Mouse (Mus musculus): ENCODE data around the gene Duox1. TPM values are rescaled to one million over a fixed set of nuclear protein-coding genes. Genes with fewer than 3 reads are reported as not detected.

The Duox1 gene
- polyA plus RNA-seq, 1 experiment: 0.16 TPM

- peak overlapping the region; percentile 62 for H3K4me3 ChIP-seq (ENCODE audit: low read depth, low read length)
- H3K27ac ChIP-seq (ENCODE audit: insufficient read depth, low read depth, low read length): no peak overlapping the region
- H3K27me3 ChIP-seq (ENCODE audit: control insufficient read depth, insufficient read depth, low read length): peaks cover 18% of the 10 kb centered on the region
Observed at GRCm38 (mm10) chr2:122301921-122302573, 13.4 kb upstream of the Duox1 start.

GRCm38 (mm10) chr2:122302574-122303241 is 12.8 kb upstream of the Duox1 start:
- WGBS: 11% methylated on average over 9 of the region's 9 CpGs
- H3K4me1 ChIP-seq (ENCODE audit: control insufficient read depth, insufficient read depth, insufficient read length, low read length): peaks cover 12% of the 10 kb centered on the region
- TF ChIP-seq POLR2A (IDR thresholded peaks at IDR 0.05; ENCODE audit: low read depth, low read length) (no peak), CTCF (IDR thresholded peaks at IDR 0.05; ENCODE audit: extremely low read depth, insufficient read length, insufficient replicate concordance, low read depth, low read length) (peak; percentile 58; the same call in 1 of the 2 replicates)
- H3K27me3 ChIP-seq (ENCODE audit: control insufficient read depth, insufficient read depth, low read length): peaks cover 14% of the 10 kb centered on the region
- no peak overlapping the region for H3K27ac ChIP-seq (ENCODE audit: insufficient read depth, low read depth, low read length)
- no peaks in the 10 kb centered on the region for H3K36me3 ChIP-seq (ENCODE audit: control insufficient read depth, insufficient read depth, low read length)
- H3K4me3 ChIP-seq (ENCODE audit: low read depth, low read length): no peak overlapping the region

More at GRCm38 (mm10) chr2:122301921-122302573, 13.4 kb upstream of the Duox1 start:
- H3K36me3 ChIP-seq (ENCODE audit: control insufficient read depth, insufficient read depth, low read length): no peaks in the 10 kb centered on the region
- TF ChIP-seq POLR2A (IDR thresholded peaks at IDR 0.05; ENCODE audit: low read depth, low read length): no peak
- no peak for TF ChIP-seq CTCF (IDR thresholded peaks at IDR 0.05; ENCODE audit: extremely low read depth, insufficient read length, insufficient replicate concordance, low read depth, low read length)
- 38% methylated on average over 23 of the region's 23 CpGs for WGBS
- peaks cover 12% of the 10 kb centered on the region for H3K4me1 ChIP-seq (ENCODE audit: control insufficient read depth, insufficient read depth, insufficient read length, low read length)

GRCm38 (mm10) chr2:122304544-122304943 is 10.9 kb upstream of the Duox1 start:
- H3K4me1 ChIP-seq (ENCODE audit: control insufficient read depth, insufficient read depth, insufficient read length, low read length): peaks cover 9% of the 10 kb centered on the region
- no peak overlapping the region for H3K27ac ChIP-seq (ENCODE audit: insufficient read depth, low read depth, low read length)
- H3K4me3 ChIP-seq (ENCODE audit: low read depth, low read length): no peak overlapping the region
- peaks cover 15% of the 10 kb centered on the region for H3K27me3 ChIP-seq (ENCODE audit: control insufficient read depth, insufficient read depth, low read length)
- H3K36me3 ChIP-seq (ENCODE audit: control insufficient read depth, insufficient read depth, low read length): no peaks in the 10 kb centered on the region
- WGBS: 86% methylated on average over 6 of the region's 6 CpGs
- no peak for TF ChIP-seq CTCF (IDR thresholded peaks at IDR 0.05; ENCODE audit: extremely low read depth, insufficient read length, insufficient replicate concordance, low read depth, low read length)
- TF ChIP-seq POLR2A (IDR thresholded peaks at IDR 0.05; ENCODE audit: low read depth, low read length): no peak

- Histone ChIP-seq H3K27ac (ENCODE audit: insufficient read depth, low read depth, low read length) (no peak overlapping the region), H3K36me3 (ENCODE audit: control insufficient read depth, insufficient read depth, low read length) (no peaks in the 10 kb centered on the region), H3K4me3 (ENCODE audit: low read depth, low read length) (no peak overlapping the region), H3K4me1 (ENCODE audit: control insufficient read depth, insufficient read depth, insufficient read length, low read length) (peaks cover 9% of the 10 kb centered on the region), H3K27me3 (ENCODE audit: control insufficient read depth, insufficient read depth, low read length) (peaks cover 15% of the 10 kb centered on the region)
- 91% methylated on average over 16 of the region's 16 CpGs for WGBS
- TF ChIP-seq CTCF (IDR thresholded peaks at IDR 0.05; ENCODE audit: extremely low read depth, insufficient read length, insufficient replicate concordance, low read depth, low read length) (no peak), POLR2A (IDR thresholded peaks at IDR 0.05; ENCODE audit: low read depth, low read length) (no peak)
Observed at GRCm38 (mm10) chr2:122305097-122305892, 10.2 kb upstream of the Duox1 start.

GRCm38 (mm10) chr2:122306184-122306583 is 9.3 kb upstream of the Duox1 start:
- Histone ChIP-seq H3K4me3 (ENCODE audit: low read depth, low read length) (no peak overlapping the region), H3K27ac (ENCODE audit: insufficient read depth, low read depth, low read length) (no peak overlapping the region), H3K4me1 (ENCODE audit: control insufficient read depth, insufficient read depth, insufficient read length, low read length) (peaks cover 4% of the 10 kb centered on the region), H3K36me3 (ENCODE audit: control insufficient read depth, insufficient read depth, low read length) (no peaks in the 10 kb centered on the region), H3K27me3 (ENCODE audit: control insufficient read depth, insufficient read depth, low read length) (peaks cover 12% of the 10 kb centered on the region)
- TF ChIP-seq CTCF (IDR thresholded peaks at IDR 0.05; ENCODE audit: extremely low read depth, insufficient read length, insufficient replicate concordance, low read depth, low read length): no peak
- TF ChIP-seq POLR2A (IDR thresholded peaks at IDR 0.05; ENCODE audit: low read depth, low read length): no peak
- 17% methylated on average over 4 of the region's 4 CpGs for WGBS

- 31% methylated on average over 3 of the region's 3 CpGs for WGBS
- Histone ChIP-seq H3K27ac (ENCODE audit: insufficient read depth, low read depth, low read length) (no peak overlapping the region), H3K4me1 (ENCODE audit: control insufficient read depth, insufficient read depth, insufficient read length, low read length) (peaks cover 7% of the 10 kb centered on the region), H3K36me3 (ENCODE audit: control insufficient read depth, insufficient read depth, low read length) (no peaks in the 10 kb centered on the region), H3K27me3 (ENCODE audit: control insufficient read depth, insufficient read depth, low read length) (peaks cover 13% of the 10 kb centered on the region), H3K4me3 (ENCODE audit: low read depth, low read length) (no peak overlapping the region)
- TF ChIP-seq CTCF (IDR thresholded peaks at IDR 0.05; ENCODE audit: extremely low read depth, insufficient read length, insufficient replicate concordance, low read depth, low read length) (no peak), POLR2A (IDR thresholded peaks at IDR 0.05; ENCODE audit: low read depth, low read length) (no peak)
Observed at GRCm38 (mm10) chr2:122309647-122310046, 5.8 kb upstream of the Duox1 start.

GRCm38 (mm10) chr2:122311561-122311960 is 3.9 kb upstream of the Duox1 start:
- Histone ChIP-seq H3K4me3 (ENCODE audit: low read depth, low read length) (no peak overlapping the region), H3K27me3 (ENCODE audit: control insufficient read depth, insufficient read depth, low read length) (peaks cover 11% of the 10 kb centered on the region), H3K36me3 (ENCODE audit: control insufficient read depth, insufficient read depth, low read length) (no peaks in the 10 kb centered on the region), H3K27ac (ENCODE audit: insufficient read depth, low read depth, low read length) (no peak overlapping the region), H3K4me1 (ENCODE audit: control insufficient read depth, insufficient read depth, insufficient read length, low read length) (peaks cover 7% of the 10 kb centered on the region)
- 70% methylated on average over 2 of the region's 2 CpGs for WGBS
- TF ChIP-seq POLR2A (IDR thresholded peaks at IDR 0.05; ENCODE audit: low read depth, low read length): no peak
- TF ChIP-seq CTCF (IDR thresholded peaks at IDR 0.05; ENCODE audit: extremely low read depth, insufficient read length, insufficient replicate concordance, low read depth, low read length): no peak

Measured in small intestine, adult 2 months (tissue).